Mouse (Mus musculus) heart, adult 2 months (tissue): ENCODE measurements around the gene Rpl7a.

Experiments
- CTCF ChIP-seq: fragments of 200-600 bp; IDR thresholded peaks from 2 replicates; pipeline ENCODE4 v1.8.1; 2022; ENCODE audit warnings: antibody characterized with exemption, mild to moderate bottlenecking, moderate library complexity
- EP300 ChIP-seq: fragments of 200-500 bp; IDR thresholded peaks from 2 replicates; pipeline ENCODE4 v1.6.1; 2011; ENCODE audit warnings: low read depth, low read length, control low read depth; ENCODE audit not compliant: insufficient read depth
- POLR2A ChIP-seq: fragments of 200-500 bp; IDR thresholded peaks from 2 replicates; pipeline ENCODE4 v1.6.1; 2011; ENCODE audit warnings: mild to moderate bottlenecking, low read depth, low read length, control low read depth; ENCODE audit not compliant: insufficient read depth

GRCm38 (mm10) chr2:26907109-26907508 is 3.5 kb upstream of the Rpl7a start:
- TF ChIP-seq EP300 = no peak
- peak; percentile 77 for TF ChIP-seq CTCF
- TF ChIP-seq POLR2A = no peak
